Mouse (Mus musculus) G1E-ER4 (cell line): Measurements from ENCODE around the gene Cds1. TPM values are rescaled to one million over a fixed set of nuclear protein-coding genes. Genes with fewer than 3 reads are reported as not detected.

Experiments used
- GATA1 ChIP-seq: IDR thresholded peaks from one replicate; pipeline ENCODE4 v1.8.0; 2012; ENCODE audit warnings: low read length, inconsistent platforms
- polyA plus RNA-seq: library from polyadenylated mRNA; stranded (reverse); fragments of >175 nt; gene quantifications from 2 replicates; pipeline ENCODE4 v1.2.3, GENCODE M21; 2012

The Cds1 gene
- polyA plus RNA-seq, 1 experiment, result not detected

DNA sequence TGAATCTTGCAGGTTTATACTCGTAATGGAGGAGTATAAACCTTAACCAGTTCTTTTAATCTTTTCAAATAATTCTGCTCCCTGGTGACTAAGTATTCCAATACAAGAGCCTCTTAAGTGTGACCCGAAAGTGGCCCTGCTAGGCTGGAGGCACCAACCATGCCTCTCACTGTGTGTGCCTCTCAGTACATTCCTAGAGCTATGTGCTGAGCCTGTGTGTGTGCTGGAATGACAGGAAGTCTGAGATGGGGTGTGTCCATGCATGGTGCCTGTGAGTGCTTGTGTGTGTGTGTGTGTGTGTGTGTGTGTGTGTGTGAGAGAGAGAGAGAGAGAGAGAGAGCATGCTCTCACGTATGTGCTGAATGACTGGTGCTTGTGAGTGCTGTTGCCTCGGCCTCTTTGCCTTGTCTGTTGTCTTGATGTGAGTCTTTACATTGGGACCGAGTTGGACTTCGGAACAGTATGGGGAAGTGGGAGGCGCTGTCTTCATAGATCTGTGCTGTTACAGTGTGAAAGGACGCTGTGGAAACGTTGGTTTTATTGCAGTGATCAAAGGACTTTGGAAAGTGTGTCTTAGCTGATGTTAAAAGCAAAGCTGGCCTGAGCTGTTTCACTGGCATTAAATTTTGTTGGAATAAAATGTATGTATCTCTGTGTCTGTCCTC, 37.6 kb downstream of the Cds1 start:
- TF ChIP-seq GATA1, result no peak

DNA sequence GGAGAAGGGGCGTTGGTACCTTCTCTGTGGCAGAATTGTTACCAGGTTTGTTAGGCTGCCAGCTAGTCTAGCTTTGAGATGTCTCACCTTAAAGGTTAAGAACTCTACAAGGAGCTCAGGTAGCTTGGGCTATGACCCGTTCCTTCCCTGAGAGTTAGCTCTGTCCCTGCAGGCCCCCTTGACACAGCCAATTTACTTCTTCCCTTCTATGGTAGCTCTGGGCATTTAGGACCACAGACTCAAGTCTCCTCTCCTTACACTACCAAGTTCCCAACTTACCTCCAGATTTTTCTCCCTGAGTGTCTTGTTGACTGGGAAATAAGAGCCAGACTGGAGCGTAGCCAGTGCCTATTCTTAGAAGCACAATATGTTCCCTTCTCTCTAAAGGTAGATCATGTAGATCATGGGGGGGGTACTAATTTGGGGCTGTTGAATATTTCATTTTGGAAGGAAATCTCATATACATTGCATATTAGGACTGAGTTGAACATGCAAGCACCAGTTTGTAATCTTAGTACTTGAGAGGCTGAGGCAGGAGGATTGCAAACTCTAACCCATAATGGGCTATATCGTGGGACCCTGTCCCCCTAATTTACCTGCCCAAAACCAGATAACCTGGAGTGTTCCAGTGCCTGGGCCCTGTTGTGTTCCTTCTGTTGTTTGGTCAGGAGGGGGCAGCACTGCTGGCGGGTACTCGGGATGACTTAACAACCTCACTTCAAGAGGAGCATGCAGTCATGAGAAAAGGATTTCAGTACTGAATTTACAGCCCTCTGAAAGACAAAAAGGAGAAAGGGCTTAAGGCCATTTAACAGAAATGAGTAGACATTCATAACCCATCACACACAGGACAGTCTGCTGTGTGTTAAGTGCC, 46.6 kb downstream of the Cds1 start:
- TF ChIP-seq GATA1, result no peak

GRCm38 (mm10) chr5:101816822-101817221, 51.9 kb downstream of the Cds1 start:
- TF ChIP-seq GATA1, result no peak

DNA sequence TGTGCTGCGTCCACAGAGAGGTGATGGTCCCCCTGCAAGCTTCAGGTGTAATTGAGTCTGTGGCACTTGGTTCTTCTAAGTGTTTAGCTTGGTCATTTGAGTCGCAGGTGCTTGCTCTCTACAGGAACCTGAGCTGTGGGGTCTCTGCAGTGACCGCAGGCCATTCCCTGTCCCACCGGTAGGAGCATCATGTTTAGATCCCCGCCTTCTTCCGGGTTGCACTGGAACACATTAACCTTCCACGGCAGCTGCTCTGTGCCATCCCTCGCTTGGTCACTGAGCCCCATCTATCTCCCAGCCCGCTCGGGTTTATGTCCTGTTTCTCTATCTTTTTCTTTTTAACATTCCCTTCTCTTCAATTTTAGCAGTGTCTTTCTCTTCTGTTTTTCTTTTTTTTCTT, 54.3 kb downstream of the Cds1 start:
- no peak for TF ChIP-seq GATA1

GRCm38 (mm10) chr5:101819844-101820243, 54.9 kb downstream of the Cds1 start:
- TF ChIP-seq GATA1, result no peak

- no peak for TF ChIP-seq GATA1
These were observed 56.1 kb downstream of the Cds1 start for GRCm38 (mm10) chr5:101821052-101821451.

DNA sequence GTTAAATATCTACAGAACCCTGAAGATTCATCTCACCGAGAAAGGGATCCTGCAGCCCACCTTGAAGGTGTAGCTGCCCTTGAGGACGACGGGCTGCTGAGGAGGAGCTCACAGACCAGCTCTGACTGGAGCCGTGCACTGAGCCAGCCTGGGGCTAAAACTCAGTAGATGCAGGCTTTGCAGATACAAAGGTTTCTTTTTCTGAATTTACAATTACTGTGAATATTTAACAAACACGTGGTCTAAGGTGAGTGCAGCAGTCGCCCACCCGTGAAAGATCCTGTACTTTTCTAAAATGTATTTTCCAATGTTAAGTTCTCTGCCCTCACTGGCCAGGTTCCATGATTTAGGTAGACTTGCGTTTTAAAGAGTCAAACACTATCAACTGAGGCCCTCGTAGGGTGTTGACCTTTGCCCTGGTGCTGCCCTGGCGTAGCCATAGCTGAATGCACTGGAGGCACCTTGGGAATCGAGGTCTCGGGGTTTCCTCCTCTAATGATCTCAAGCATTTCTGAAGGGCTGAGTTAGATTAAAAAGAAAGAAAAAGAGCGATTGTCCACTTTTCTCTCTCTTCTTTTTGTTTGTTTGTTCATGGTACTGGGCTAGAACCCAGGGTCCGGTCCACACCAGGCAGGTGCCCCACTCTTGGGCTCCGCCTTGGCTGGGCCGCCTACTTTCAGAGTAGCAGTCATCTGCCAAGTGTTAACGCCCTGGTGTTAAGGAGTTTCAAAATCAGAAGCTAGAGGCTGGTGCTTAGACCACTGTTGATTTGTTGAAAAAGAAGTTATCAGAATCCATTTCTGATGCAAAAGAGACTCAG, 56.8 kb downstream of the Cds1 start:
- TF ChIP-seq GATA1, result no peak

DNA sequence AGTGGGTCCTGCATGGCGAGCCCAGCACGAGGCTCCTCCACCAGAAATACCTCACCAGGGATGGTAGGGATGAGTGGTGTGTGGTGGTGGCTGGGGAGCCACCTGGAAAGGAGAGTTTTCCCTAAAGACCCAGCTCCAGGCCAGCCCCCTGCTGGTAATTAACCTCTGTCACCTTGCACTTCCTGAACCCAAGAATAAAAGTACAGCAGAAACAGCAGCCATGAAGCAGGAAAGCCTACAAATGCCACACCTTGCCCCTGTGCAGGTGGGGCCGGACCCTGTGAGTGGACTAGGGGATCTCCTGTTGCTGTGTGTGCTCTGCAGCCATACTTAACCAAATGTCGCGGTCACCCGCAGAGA, 57.4 kb downstream of the Cds1 start:
- no peak for TF ChIP-seq GATA1

DNA sequence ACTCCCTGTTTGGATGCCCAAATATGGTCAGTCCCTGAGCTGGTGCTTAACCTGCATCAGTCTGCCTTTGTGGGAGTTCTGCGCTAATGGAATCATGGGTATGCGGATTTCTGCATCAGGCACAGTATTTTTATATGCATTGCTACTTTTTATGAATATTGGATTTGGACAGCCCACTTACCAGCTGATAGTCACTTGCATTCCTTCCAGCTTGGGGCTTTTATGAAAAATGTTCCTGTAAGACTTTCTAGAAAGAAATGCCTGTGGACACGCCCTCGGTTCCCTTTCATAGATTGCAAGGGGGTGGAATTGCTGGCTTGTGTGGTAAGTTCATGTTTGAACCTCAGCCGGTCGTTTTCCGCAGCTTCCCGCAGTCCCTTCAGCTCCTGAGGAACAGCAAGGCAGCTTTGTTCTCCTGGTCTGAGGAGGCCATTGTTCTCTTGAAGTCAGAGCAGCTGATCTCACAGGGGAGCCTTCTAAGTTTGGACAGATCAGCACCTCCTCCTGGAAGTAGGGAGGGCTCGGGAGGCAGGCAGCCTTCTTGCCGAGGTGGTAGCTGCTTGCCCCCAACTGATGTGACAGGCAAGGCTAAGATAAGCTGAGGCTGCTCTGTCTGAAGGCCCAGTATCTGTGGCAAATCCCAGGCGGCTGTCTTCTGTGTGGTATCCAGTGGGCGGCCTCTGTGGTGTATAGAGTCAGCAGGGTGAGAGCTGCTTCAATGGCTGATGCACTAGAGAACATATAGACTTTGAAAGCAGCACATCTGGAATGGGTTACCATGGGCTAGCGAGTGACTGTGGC, 60.4 kb downstream of the Cds1 start:
- TF ChIP-seq GATA1, result no peak

DNA sequence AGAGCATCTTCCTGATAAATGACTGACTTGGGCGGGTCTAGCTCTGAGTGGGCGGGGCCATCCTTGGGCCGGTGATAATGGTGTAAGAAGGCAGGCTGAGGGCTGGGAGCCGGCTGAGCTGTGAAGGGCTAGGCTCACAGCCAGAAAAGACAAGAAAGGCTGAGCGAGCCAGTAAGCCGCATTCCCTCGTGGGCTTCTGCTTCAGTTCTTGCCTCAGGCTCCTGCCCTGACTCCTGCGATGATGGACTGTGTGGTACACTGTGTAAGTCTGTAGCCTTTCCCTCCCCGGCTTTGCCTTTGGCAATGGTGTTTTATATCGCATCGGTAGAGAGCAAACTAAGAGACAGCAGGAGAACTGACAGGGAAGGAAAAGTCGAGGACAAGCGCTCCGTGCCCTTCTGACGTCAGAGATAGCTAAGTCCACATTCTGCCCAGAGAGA, 61.6 kb downstream of the Cds1 start:
- no peak for TF ChIP-seq GATA1

DNA sequence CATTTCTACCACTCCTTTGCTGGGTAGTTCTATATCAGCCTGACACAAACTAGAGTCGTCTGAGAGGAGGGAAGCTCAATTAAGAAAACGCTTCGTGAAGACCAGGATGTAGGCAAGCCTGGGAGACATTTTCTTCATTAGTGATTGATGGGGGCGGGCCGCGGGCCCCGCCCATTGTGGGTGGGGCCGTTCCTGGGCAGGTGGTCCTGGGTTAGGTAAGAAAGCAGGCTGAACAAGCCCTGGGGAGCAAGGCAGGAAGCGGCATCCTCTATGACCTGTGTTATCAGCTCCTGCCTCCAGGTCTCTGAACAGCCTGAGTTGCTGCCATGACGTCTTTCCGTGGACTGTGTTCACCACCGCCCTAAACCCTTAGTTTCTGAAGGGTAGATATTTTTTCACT, 62.5 kb downstream of the Cds1 start:
- no peak for TF ChIP-seq GATA1

- TF ChIP-seq GATA1, result no peak
These were observed 64.0 kb downstream of the Cds1 start for GRCm38 (mm10) chr5:101828932-101829331.

DNA sequence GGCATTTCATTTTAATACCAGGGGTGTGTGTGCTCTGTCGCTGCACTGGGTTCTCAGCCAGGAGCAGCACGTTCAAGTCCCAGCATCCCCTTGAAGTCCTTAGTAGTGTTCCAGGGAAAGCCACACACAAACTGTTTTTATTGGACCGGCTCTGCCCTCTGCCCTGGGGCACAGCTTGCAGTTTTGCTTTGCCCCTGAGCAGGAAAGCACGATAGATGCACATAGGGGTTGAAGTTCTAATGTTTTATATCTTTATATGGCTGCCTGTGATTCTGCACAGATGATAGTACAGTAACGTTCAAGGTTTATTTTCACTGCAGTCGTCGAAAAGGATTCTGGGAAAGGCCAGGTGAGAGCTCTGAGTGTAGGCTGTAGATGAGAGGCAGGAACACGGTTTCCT, 65.2 kb downstream of the Cds1 start:
- TF ChIP-seq GATA1, result no peak

GRCm38 (mm10) chr5:101832042-101832441, 67.1 kb downstream of the Cds1 start:
- no peak for TF ChIP-seq GATA1

GRCm38 (mm10) chr5:101832991-101833390, 68.1 kb downstream of the Cds1 start:
- TF ChIP-seq GATA1, result no peak

DNA sequence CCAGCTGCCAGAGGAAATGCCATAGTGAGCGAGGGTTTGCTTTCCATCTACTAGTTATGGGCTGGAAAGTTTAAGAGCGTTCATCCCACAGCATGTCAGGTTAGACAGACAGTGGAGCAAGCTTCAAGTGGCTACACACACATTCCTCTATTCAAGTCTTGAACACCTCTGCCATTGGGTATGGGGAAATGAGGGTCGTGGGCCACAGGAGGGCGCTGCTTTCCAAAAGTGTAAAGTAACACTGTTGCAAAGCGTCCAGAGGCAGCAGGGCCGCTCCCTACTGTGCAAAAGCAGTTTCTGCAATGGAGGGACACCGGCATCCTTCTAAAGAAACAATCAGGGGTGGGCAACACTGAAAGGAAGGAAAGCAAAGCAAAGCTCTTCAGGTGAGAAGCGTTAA, 68.9 kb downstream of the Cds1 start:
- no peak for TF ChIP-seq GATA1
